Mouse (Mus musculus) heart, postnatal 0 days (tissue): ENCODE measurements at regions not wholly inside any gene's neighbourhood (a gene's known extent, or its start where the extent isn't known, plus 50 kb on each side); places are given as distances from the start of the nearest gene placed in this dataset.
A peak's percentile ranks its signal among the peaks of the same experiment; 100 is the strongest.

Experiments
- ATAC-seq: fragments of 200-750 bp; cut with Nextera tagmentation; 2 replicates; pipeline ENCODE4 v1.8.0; 2017; ENCODE audit warnings: low read depth, moderate number of reproducible peaks, moderate library complexity; ENCODE audit not compliant: insufficient read depth
- DNase-seq: peaks from one replicate; pipeline ENCODE4 v3.0.0-alpha.2; 2016; ENCODE audit warnings: low spot score
- H3K27ac ChIP-seq: fragments of 300-500 bp; sonication (generic); 2 replicates; pipeline ENCODE4 v1.5.1; 2014; ENCODE audit warnings: low read depth, mild to moderate bottlenecking
- H3K27me3 ChIP-seq: fragments of 300-500 bp; sonication (generic); 2 replicates; pipeline ENCODE4 v1.6.1; 2014; ENCODE audit warnings: low read length, mixed read lengths; ENCODE audit not compliant: control insufficient read depth, insufficient read depth
- H3K36me3 ChIP-seq: fragments of 300-500 bp; sonication (generic); replicated peaks from 2 replicates; pipeline ENCODE4 v1.6.1; 2014; ENCODE audit warnings: low read length, mixed read lengths; ENCODE audit not compliant: control insufficient read depth, insufficient read depth
- H3K4me1 ChIP-seq: fragments of 300-500 bp; sonication (generic); 2 replicates; pipeline ENCODE4 v1.6.1; 2014; ENCODE audit warnings: antibody characterized with exemption; ENCODE audit not compliant: control insufficient read depth, insufficient read depth
- H3K4me2 ChIP-seq: fragments of 300-500 bp; sonication (generic); 2 replicates; pipeline ENCODE4 v1.6.1; 2014; ENCODE audit warnings: low read depth, mild to moderate bottlenecking, low read length, moderate library complexity
- H3K4me3 ChIP-seq: fragments of 300-500 bp; sonication (generic); 2 replicates; pipeline ENCODE4 v1.5.1; 2014; ENCODE audit warnings: low read depth, low read length
- H3K9ac ChIP-seq: fragments of 300-500 bp; sonication (generic); replicated peaks from 2 replicates; pipeline ENCODE4 v1.6.1; 2014; ENCODE audit warnings: low read depth, low read length, mixed read lengths
- H3K9me3 ChIP-seq: fragments of 300-500 bp; sonication (generic); replicated peaks from 2 replicates; pipeline ENCODE4 v1.6.1; 2016; ENCODE audit warnings: low read length; ENCODE audit not compliant: control insufficient read depth
- CTCF ChIP-seq: IDR thresholded peaks from 2 replicates; pipeline ENCODE4 v1.5.1; 2016; ENCODE audit warnings: antibody characterized with exemption, control low read depth, low read depth
- EP300 ChIP-seq: IDR thresholded peaks from 2 replicates; pipeline ENCODE4 v1.6.1; 2016; ENCODE audit warnings: antibody characterized with exemption, low read depth
- WGBS: fragments of 180-500 bp; shearing (Covaris S2); extraction: QIAGEN DNeasy Blood & Tissue Kit; methylation state at CpG from one replicate; pipeline ENCODE4 v1.1.7; 2014; 5-methylcytosine and 5-hydroxymethylcytosine counted together

GRCm38 (mm10) chr15:56344973-56345372, 1132.5 kb downstream of the Slc22a22 start:
- H3K4me1 ChIP-seq: no peaks in the 10 kb centered on the region
- H3K4me2 ChIP-seq: no peak overlapping the region
- H3K9me3 ChIP-seq: no peaks in the 10 kb centered on the region
- no peak overlapping the region for H3K4me3 ChIP-seq
- no peak for ATAC-seq
- no peak overlapping the region for H3K9ac ChIP-seq
- no peak for TF ChIP-seq CTCF
- no peak for TF ChIP-seq EP300
- no peaks in the 10 kb centered on the region for H3K36me3 ChIP-seq
- H3K27ac ChIP-seq: no peak overlapping the region
- no peak for DNase-seq
- no peaks in the 10 kb centered on the region for H3K27me3 ChIP-seq
- 85% methylated on average over 2 of the region's 2 CpGs for WGBS

- no peak for DNase-seq
- Histone ChIP-seq H3K27ac (no peak overlapping the region), H3K27me3 (no peaks in the 10 kb centered on the region), H3K4me3 (no peak overlapping the region), H3K36me3 (no peaks in the 10 kb centered on the region), H3K9me3 (no peaks in the 10 kb centered on the region), H3K4me1 (no peaks in the 10 kb centered on the region), H3K9ac (no peak overlapping the region), H3K4me2 (no peak overlapping the region)
- 45% methylated on average over 4 of the region's 4 CpGs for WGBS
- no peak for ATAC-seq
- TF ChIP-seq EP300: no peak
- TF ChIP-seq CTCF: no peak; the same call in 1 of the 2 replicates
Observed at GRCm38 (mm10) chr15:56344304-56344932, 1133.0 kb downstream of the Slc22a22 start.

DNA sequence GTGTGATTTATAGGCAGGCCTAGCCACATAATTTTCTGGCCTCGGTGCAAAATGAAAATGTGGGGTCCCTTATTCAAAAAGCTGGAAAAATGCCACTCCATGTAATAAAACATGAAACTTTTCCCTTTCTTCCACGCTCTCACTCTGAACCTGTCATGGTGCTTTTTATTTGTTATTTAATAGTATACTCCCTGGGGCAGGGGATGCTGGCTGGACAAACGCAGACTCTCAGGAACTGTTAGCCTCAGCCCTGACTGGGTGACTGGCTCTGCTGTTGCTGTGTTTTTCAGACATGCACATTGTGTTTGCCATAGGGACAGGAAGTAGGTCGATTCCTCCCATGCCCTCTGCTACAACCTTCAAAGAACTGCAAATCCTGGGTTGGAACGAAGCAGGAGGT, 1139.5 kb downstream of the Slc22a22 start:
- no peak overlapping the region for H3K4me2 ChIP-seq
- 49% methylated on average over 5 of the region's 5 CpGs for WGBS
- H3K9ac ChIP-seq: no peak overlapping the region
- no peaks in the 10 kb centered on the region for H3K27me3 ChIP-seq
- H3K27ac ChIP-seq: no peak overlapping the region
- no peaks in the 10 kb centered on the region for H3K9me3 ChIP-seq
- ATAC-seq (no peak), DNase-seq (no peak)
- no peak overlapping the region for H3K4me3 ChIP-seq
- TF ChIP-seq EP300 (no peak), CTCF (no peak)
- H3K36me3 ChIP-seq: no peaks in the 10 kb centered on the region
- no peaks in the 10 kb centered on the region for H3K4me1 ChIP-seq

DNA sequence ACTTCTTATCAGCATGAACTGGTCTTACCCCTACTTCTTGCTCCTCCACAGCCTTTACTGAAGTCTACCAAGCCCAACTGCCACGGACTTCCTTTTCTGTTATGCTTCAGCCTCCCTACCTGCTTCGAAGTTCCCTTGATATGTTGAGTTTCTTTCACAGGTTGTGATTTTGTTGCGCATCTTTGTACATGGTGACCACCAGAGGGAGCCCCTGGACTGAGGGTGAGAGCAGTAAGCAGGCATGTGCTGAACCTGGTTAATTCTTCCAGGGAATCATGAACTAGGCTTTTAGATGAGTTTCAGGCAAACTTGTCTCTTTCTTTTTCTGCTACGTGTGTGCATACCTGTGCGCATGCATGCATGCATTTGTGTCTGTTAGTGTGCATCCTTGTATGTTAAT, 1141.0 kb downstream of the Slc22a22 start:
- Histone ChIP-seq H3K4me3 (no peak overlapping the region), H3K36me3 (no peaks in the 10 kb centered on the region), H3K9ac (no peak overlapping the region), H3K4me1 (no peaks in the 10 kb centered on the region), H3K27ac (no peak overlapping the region), H3K27me3 (no peaks in the 10 kb centered on the region), H3K4me2 (no peak overlapping the region), H3K9me3 (no peaks in the 10 kb centered on the region)
- TF ChIP-seq EP300 (no peak), CTCF (peak; percentile 90)
- no peak for ATAC-seq
- peak; percentile 31 for DNase-seq
- whole genome bisulfite sequencing: 42% methylated on average over 5 of the region's 5 CpGs

- TF ChIP-seq CTCF: no peak
- TF ChIP-seq EP300: no peak
- H3K4me3 ChIP-seq: no peak overlapping the region
- DNase-seq (no peak), ATAC-seq (no peak)
- H3K9ac ChIP-seq: no peak overlapping the region
- H3K36me3 ChIP-seq: no peaks in the 10 kb centered on the region
- H3K4me1 ChIP-seq: no peaks in the 10 kb centered on the region
- 71% methylated on average over 2 of the region's 2 CpGs for WGBS
- H3K27ac ChIP-seq: no peak overlapping the region
- H3K9me3 ChIP-seq: no peaks in the 10 kb centered on the region
- no peak overlapping the region for H3K4me2 ChIP-seq
- no peaks in the 10 kb centered on the region for H3K27me3 ChIP-seq
Observed at GRCm38 (mm10) chr15:56335011-56335410, 1142.4 kb downstream of the Slc22a22 start.

- H3K4me1 ChIP-seq: no peaks in the 10 kb centered on the region
- H3K36me3 ChIP-seq: no peaks in the 10 kb centered on the region
- TF ChIP-seq EP300: no peak
- TF ChIP-seq CTCF: no peak
- ATAC-seq (no peak), DNase-seq (no peak)
- H3K27ac ChIP-seq: no peak overlapping the region
- no peak overlapping the region for H3K4me3 ChIP-seq
- no peaks in the 10 kb centered on the region for H3K9me3 ChIP-seq
- H3K9ac ChIP-seq: no peak overlapping the region
- H3K27me3 ChIP-seq: no peaks in the 10 kb centered on the region
- H3K4me2 ChIP-seq: no peak overlapping the region
Observed at GRCm38 (mm10) chr15:56320501-56320900, 1156.9 kb downstream of the Slc22a22 start.
